Mouse (Mus musculus): ENCODE data around the gene Hist2h3c2.
"Not testable (repeated sequence)": the region's sequence is repeated elsewhere in the genome, so short reads cannot be mapped to it uniquely, and the experiment has no call there.

Hist2h3c2 gene

DNA sequence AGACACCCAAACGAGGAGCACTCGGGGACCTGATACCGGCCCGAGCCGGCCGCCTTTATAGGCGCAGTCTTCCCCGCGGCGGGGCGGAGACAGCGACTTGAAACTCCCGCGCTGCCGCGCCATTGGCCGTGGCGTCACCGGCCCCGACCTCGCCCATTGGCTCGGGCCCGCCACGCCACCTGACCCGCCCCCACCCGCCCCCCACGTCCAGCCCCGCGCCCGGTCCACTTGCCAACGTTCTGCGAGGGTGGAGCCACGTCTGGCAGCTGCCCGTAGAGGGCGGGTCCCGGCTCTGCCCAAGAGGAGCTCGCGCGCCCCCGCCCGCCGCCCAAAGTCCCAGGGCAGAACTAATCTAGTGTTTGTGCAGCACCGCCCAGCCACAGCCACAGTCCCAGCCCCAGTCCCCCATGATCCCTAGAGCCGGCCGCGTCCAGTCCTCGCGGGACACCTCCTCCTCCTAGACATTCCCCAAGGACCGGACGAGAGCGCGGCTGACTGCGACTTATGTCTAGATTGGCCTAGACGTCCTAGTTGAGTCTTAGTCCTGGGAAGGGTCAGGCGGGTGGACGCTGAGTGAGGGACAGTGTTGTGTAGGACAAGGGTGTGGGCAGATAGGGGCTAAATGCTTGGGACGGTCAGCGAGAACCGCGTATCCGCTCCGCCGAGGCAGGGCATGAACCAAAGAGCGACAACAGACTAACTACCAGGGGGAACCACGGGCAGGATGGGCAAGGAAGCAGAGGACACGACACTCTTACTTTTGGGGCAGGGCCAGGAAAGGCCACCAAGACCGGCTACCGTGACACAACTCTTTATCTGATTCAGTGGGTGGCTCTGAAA lies at the start of gene Hist2h3c2:
Gene Hist2h3c2 (minus strand): TSS at position 174 of the 840 bp plus-strand sequence.
- DNase-seq, result peak; percentile 38

- not testable (repeated sequence) for DNase-seq
These were observed 48.4 kb upstream of the Hist2h3c2 start for GRCm38 (mm10) chr3:96287334-96287733.

- DNase-seq, result peak; percentile 51
These were observed 45.5 kb upstream of the Hist2h3c2 start for GRCm38 (mm10) chr3:96284457-96284856.

DNA sequence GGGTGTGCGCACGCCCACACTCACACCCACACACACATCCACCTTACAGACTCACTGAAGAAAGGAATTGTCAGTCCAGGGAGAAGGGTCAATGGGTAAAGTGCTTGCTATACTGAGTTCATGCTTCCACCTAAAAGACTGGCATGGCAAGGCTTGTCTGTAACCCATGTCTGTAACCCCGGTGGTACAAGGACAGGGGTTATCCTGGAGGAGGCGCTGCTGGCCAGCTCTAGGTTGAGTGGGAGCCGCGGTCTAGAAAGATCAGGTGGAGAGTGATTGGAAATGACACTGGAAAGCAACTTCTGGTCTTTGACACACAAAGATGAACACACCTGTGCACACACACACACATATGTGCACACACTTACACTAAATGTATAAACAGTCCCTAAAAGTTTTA lies 41.7 kb upstream of the Hist2h3c2 start:
- no peak for DNase-seq

GRCm38 (mm10) chr3:96277800-96278624 lies 39.1 kb upstream of the Hist2h3c2 start:
- DNase-seq, result peak; percentile 96

- DNase-seq, result peak; percentile 48
These were observed 38.5 kb upstream of the Hist2h3c2 start for GRCm38 (mm10) chr3:96277428-96277799.

DNA sequence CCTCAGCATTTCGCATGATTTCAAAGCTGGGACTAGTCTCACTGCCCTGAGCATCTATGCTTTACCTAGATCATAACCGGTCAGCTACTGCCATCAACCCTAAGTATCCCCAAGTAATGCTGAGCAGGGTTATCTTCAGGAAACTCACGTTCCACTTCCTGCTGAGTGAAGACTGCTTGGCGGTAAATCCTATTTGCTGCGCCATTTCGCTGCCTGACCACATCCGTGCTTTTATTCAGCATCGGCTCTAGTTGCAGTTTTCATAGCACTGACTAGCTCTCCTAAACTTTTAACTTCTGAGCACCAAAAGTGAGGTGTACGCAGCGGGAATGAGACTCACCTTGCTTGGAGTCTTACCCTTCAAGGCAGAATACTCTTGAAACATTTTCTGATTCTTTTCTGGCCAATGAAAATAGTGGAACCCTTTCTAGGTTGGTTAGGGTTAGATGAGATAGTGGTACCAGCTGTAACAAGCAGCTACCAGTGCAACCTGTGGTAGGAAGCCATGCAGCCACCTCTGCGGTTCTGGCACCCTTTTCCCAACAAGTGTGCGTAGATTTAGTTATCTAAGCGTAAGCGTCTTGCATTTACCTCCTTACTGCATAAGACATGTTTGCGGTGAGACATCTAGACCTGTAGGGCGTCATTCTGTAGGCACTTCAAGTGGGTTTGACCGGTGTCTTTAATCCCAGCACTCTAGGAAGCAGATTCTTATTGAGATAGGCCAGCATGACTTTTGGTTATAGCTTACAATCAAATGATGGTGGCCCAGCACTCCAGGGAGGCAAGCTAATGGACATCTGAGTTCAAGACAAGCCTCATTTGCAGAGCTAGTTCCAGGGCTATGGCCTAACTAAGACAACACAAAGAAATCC lies 34.9 kb upstream of the Hist2h3c2 start:
- DNase-seq, result no peak

DNA sequence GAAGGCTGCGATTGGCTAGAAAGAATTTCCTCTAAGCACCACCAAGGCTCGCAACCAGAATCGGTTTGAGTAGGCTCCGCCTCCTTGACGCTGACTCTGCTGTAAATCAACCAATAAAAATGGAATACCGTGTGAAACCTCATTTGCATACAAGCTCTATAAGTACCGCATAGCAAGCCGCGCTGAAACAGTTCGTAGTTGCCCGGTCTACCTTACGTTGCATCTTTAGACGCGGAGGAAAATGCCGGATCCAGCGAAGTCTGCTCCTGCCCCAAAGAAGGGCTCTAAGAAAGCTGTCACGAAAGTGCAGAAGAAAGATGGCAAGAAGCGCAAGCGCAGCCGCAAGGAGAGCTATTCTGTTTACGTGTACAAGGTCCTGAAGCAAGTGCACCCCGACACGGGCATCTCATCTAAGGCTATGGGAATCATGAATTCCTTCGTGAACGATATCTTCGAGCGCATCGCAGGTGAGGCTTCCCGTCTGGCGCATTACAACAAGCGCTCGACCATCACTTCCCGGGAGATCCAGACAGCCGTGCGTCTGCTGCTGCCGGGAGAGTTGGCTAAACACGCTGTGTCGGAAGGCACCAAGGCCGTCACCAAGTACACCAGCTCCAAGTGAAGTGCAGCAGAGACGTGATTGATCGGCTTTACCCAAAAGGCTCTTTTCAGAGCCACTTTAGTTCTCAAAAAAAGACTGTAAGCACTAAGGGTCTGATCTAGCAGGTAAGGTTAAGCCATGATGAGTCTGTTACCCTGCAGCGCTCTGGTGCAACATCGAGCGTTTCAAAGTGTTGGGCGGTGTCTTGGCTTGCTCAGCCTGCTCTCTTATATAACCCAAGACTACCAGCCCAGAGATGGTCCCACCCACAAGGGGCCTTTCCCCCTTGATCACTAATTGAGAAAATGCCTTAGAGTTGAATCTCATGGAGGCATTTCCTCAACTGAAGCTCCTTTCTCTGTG lies 30.9 kb upstream of the Hist2h3c2 start, which contains the start of gene Hist2h2bb:
Gene Hist2h2bb (plus strand): TSS at position 242 of the 964 bp plus-strand sequence.
- peak; percentile 95 for DNase-seq

DNA sequence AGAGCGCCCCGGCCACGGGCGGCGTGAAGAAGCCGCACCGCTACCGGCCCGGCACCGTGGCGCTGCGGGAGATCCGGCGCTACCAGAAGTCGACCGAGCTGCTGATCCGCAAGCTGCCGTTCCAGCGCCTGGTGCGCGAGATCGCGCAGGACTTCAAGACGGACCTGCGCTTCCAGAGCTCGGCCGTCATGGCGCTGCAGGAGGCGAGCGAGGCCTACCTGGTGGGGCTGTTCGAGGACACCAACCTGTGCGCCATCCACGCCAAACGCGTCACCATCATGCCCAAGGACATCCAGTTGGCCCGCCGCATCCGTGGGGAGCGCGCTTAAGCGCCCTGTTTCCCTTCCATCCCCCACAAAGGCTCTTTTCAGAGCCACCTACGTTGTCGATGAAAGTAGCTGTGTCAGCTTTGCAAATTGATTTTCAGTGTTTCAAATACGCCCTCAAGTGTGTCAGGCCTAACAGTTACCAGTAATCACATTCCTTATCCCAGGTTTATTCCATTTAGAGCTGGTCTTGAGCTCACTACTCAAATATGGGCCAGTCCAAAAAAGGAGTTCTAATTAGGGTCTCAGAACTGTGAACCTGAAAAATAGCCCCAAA lies 29.9 kb upstream of the Hist2h3c2 start:
- not testable (repeated sequence) for DNase-seq

DNA sequence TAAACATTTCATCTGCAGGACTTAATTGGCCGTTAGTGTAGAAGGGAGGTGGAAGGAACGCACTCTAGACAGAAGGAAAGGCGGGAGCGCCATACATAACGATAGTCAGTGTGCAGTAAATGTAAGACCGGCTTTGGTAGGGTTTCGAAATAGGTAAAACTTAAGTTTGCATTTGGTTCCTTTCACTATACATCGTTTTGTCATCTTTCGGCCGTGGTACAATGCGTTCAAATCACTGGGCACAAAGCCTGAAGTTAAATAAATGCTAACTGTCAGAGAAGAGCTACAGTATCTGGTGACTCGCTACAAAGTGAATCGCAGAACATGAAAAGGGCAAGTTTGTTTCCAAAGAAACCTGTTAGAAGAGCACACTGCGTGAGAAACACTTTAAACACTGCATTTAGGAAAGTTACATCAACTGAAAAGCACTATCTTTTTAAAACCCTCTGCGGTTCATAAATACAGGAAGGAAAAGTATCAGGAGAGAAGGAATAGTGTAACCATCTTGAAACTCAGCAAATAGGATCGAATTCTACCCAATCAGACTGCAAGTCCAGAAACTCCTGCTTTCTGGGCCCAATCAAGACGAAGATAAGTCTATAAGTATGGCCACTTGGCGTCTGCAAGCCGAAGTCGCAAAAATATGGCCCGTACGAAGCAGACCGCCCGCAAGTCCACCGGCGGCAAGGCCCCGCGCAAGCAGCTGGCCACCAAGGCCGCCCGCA lies 29.3 kb upstream of the Hist2h3c2 start, which contains the start of gene Hist2h3b:
Gene Hist2h3b (plus strand): TSS at position 604 of the 725 bp plus-strand sequence.
- peak; percentile 87 for DNase-seq

- no peak for DNase-seq
These were observed 28.6 kb upstream of the Hist2h3c2 start for GRCm38 (mm10) chr3:96267541-96267940.

DNA sequence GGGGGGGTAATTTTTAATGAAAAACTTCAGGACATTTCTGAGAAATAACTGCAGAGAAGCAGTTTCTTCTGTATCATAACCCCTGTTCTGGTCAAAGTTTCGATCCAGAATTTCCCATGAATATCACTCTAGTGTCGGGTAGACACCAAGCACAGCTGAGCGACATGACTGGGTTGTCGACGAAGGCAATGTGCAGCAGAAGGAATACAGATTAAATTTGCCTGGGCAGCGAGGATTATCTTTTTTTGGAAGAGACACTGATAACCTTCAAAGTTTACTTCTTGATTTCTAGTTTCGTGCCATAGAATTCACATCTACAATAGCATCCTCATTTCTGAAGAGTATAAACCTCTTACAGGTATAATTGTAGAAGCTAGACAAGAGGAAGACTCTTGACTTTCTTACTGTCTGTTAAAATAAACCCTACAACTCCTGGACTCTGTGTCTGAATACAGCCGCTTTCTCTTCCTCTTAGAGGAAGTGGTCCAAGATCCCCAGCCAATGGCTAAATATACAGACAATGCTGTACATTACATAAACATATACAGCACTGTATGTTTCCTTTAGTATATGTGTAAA lies 27.3 kb upstream of the Hist2h3c2 start:
- no peak for DNase-seq

- DNase-seq, result peak; percentile 26
These were observed 25.6 kb upstream of the Hist2h3c2 start for GRCm38 (mm10) chr3:96264404-96264949.

DNA sequence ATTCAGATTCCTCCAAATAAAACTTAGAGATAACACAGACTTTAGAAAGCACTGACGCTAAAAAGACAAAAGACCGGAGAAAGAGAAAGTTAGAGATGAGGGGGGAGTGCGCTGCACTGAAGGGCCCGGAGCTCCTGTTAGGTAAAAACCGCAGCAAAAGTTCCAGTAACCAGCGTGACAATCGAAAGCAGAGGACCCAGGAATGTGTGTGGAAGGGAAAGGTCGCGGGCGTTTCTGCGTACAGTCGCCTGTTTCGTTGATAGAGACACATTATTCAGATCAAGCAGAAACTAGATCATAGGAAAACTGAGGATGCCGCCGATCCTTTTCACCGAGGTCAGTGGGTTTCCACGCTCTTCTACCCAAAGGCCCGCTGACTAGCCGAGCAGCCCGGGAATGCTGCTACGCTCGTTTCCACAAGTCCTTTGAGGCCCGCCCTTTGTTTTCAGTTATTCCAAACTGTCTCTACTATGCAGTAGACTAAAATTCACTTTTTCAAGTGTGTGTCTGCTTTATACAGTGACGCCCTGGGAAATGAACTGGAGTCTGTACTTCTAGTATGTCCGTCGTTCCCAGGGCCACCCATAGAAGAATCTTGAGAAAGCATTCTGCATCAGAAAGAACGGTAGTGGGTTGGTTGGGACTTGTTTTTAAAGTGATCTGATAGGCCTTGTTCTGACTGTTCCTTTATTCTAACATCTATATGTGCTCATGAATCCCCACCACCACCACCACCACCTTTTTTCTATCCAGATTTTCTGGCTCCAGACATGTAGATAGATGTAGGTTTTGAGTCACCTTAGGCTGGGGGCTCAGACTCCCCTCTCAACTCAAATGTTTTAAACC lies 24.9 kb upstream of the Hist2h3c2 start:
- DNase-seq, result peak; percentile 66

- peak; percentile 98 for DNase-seq
These were observed 24.1 kb upstream of the Hist2h3c2 start, which contains the start of gene Hist2h4 for GRCm38 (mm10) chr3:96262979-96263550. Gene Hist2h4, minus strand, starts transcription at chr3:96263311.

DNA sequence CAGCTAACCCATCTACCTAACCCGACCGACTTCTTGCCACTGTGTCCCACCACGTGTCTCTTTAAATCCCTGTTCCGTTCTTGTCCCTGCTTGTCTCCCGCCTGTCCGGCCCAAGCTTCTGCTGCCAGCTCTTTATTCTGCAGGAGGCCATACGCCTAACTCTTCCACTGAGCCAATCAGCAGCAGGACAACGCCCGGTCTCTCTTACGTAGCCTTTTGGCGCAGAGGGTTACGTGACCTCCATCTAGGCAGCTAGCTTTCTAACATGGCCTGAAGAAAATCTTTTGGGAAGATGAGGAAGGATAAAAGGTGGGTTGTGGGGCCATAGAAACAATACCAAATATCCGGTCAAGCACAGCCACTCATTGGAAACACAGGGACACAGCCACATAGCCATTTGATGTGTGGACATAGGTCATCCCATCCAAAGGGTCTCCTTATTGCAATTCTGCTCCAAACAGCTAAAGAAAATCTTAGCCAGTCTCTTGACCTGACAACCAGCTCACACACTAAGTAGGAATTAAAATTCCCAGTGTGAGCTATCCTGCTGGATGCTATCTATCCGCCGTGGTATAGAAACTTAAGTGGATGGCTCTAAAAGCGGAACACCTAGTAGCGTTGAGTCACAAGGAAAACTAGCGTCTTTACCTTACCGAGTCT lies 23.4 kb upstream of the Hist2h3c2 start:
- peak; percentile 92 for DNase-seq

GRCm38 (mm10) chr3:96261623-96262022 lies 22.7 kb upstream of the Hist2h3c2 start:
- DNase-seq, result no peak

Data from lung, postnatal 10 days (tissue).